Mouse (Mus musculus) midbrain, postnatal 0 days (tissue): ENCODE measurements at regions not wholly inside any gene's neighbourhood (a gene's known extent, or its start where the extent isn't known, plus 50 kb on each side); places are given as distances from the start of the nearest gene placed in this dataset.

Source experiments
- ATAC-seq: fragments of 200-750 bp; cut with Nextera tagmentation; 2 replicates; pipeline ENCODE4 v1.8.0; 2017; ENCODE audit warnings: moderate number of reproducible peaks, mild to moderate bottlenecking, moderate TSS enrichment, moderate library complexity; ENCODE audit not compliant: low FRiP score
- DNase-seq: peaks from one replicate; pipeline ENCODE4 v3.0.0-alpha.2; 2015; ENCODE audit warnings: low spot score
- H3K27ac ChIP-seq: fragments of 300-500 bp; sonication (generic); 2 replicates; pipeline ENCODE4 v1.5.1; 2014; ENCODE audit warnings: low read depth, mild to moderate bottlenecking, low read length, mixed read lengths
- H3K27me3 ChIP-seq: fragments of 300-500 bp; sonication (generic); 2 replicates; pipeline ENCODE4 v1.6.1; 2014; ENCODE audit warnings: low read length, control low read depth, mixed read lengths; ENCODE audit not compliant: insufficient read depth
- H3K36me3 ChIP-seq: fragments of 300-500 bp; sonication (generic); 2 replicates; pipeline ENCODE4 v1.6.1; 2014; ENCODE audit warnings: low read length, control low read depth, mixed read lengths; ENCODE audit not compliant: insufficient read depth
- H3K4me1 ChIP-seq: fragments of 300-500 bp; sonication (generic); 2 replicates; pipeline ENCODE4 v1.6.1; 2014; ENCODE audit warnings: mild to moderate bottlenecking, control low read depth, antibody characterized with exemption, low read length, mixed read lengths; ENCODE audit not compliant: insufficient read depth
- H3K4me2 ChIP-seq: fragments of 300-500 bp; sonication (generic); 2 replicates; pipeline ENCODE4 v1.6.1; 2014; ENCODE audit warnings: low read depth, mild to moderate bottlenecking, low read length, mixed read lengths; ENCODE audit not compliant: poor library complexity, severe bottlenecking
- H3K4me3 ChIP-seq: fragments of 300-500 bp; sonication (generic); 2 replicates; pipeline ENCODE4 v1.5.1; 2014; ENCODE audit warnings: low read depth, mild to moderate bottlenecking, low read length, moderate library complexity
- H3K9ac ChIP-seq: fragments of 300-500 bp; sonication (generic); replicated peaks from 2 replicates; pipeline ENCODE4 v1.6.1; 2014; ENCODE audit warnings: mild to moderate bottlenecking, low read length, moderate library complexity, mixed read lengths; ENCODE audit not compliant: poor library complexity, severe bottlenecking
- H3K9me3 ChIP-seq: fragments of 300-500 bp; sonication (generic); 2 replicates; pipeline ENCODE4 v1.6.1; 2016; ENCODE audit warnings: low read length, control low read depth
- CTCF ChIP-seq: IDR thresholded peaks from 2 replicates; pipeline ENCODE4 v1.5.1; 2016; ENCODE audit warnings: antibody characterized with exemption, mild to moderate bottlenecking
- WGBS: fragments of 180-500 bp; shearing (Covaris S2); extraction: QIAGEN DNeasy Blood & Tissue Kit; methylation state at CpG from one replicate; pipeline ENCODE4 v1.1.7; 2014; 5-methylcytosine and 5-hydroxymethylcytosine counted together

GRCm38 (mm10) chr7:136496335-136497242 lies 397.8 kb upstream of the Mgmt start:
- no peaks in the 10 kb centered on the region for H3K36me3 ChIP-seq
- H3K27me3 ChIP-seq: peaks cover 18% of the 10 kb centered on the region; the same call in 1 of the 2 replicates
- H3K9ac ChIP-seq: 0 out of 2 replicates have a peak overlapping the region, but pooled peaks have one; percentile 13
- DNase-seq (no peak), ATAC-seq (no peak)
- peaks cover 10% of the 10 kb centered on the region; the same call in 1 of the 2 replicates for H3K4me1 ChIP-seq
- TF ChIP-seq CTCF: no peak
- WGBS: 17% methylated on average over 19 of the region's 19 CpGs
- H3K4me3 ChIP-seq: no peak overlapping the region
- no peaks in the 10 kb centered on the region for H3K9me3 ChIP-seq
- no peak overlapping the region for H3K27ac ChIP-seq
- peak overlapping the region; percentile 29 for H3K4me2 ChIP-seq

- no peak overlapping the region for H3K9ac ChIP-seq
- no peak for DNase-seq
- ATAC-seq: no peak
- H3K4me3 ChIP-seq: no peak overlapping the region
- no peak overlapping the region for H3K4me2 ChIP-seq
- H3K27ac ChIP-seq: no peak overlapping the region
- H3K36me3 ChIP-seq: no peaks in the 10 kb centered on the region
- TF ChIP-seq CTCF: no peak
- peaks cover 23% of the 10 kb centered on the region for H3K27me3 ChIP-seq
- H3K4me1 ChIP-seq: peaks cover 10% of the 10 kb centered on the region; the same call in 1 of the 2 replicates
- no peaks in the 10 kb centered on the region for H3K9me3 ChIP-seq
- 40% methylated on average over 4 of the region's 4 CpGs for WGBS
Observed at GRCm38 (mm10) chr7:136500059-136500458, 394.4 kb upstream of the Mgmt start.

GRCm38 (mm10) chr7:136501094-136501493 lies 393.3 kb upstream of the Mgmt start:
- Histone ChIP-seq H3K27me3 (peaks cover 15% of the 10 kb centered on the region), H3K4me3 (no peak overlapping the region), H3K9ac (no peak overlapping the region), H3K9me3 (no peaks in the 10 kb centered on the region), H3K27ac (no peak overlapping the region), H3K4me1 (peaks cover 8% of the 10 kb centered on the region; the same call in 1 of the 2 replicates), H3K4me2 (no peak overlapping the region), H3K36me3 (no peaks in the 10 kb centered on the region)
- no peak for TF ChIP-seq CTCF
- DNase-seq: no peak
- no peak for ATAC-seq
- 91% methylated on average over 7 of the region's 7 CpGs for WGBS

- Histone ChIP-seq H3K4me1 (no peaks in the 10 kb centered on the region; the same call in 1 of the 2 replicates), H3K36me3 (no peaks in the 10 kb centered on the region), H3K9me3 (no peaks in the 10 kb centered on the region), H3K4me3 (no peak overlapping the region), H3K9ac (no peak overlapping the region), H3K27ac (no peak overlapping the region), H3K4me2 (no peak overlapping the region), H3K27me3 (peaks cover 10% of the 10 kb centered on the region)
- 65% methylated on average over 32 of the region's 32 CpGs for WGBS
- DNase-seq (no peak), ATAC-seq (no peak)
- no peak for TF ChIP-seq CTCF
Observed at GRCm38 (mm10) chr7:136501855-136502847, 392.3 kb upstream of the Mgmt start.

GRCm38 (mm10) chr7:136511389-136511788 lies 383.0 kb upstream of the Mgmt start:
- no peaks in the 10 kb centered on the region for H3K9me3 ChIP-seq
- no peaks in the 10 kb centered on the region for H3K27me3 ChIP-seq
- H3K36me3 ChIP-seq: no peaks in the 10 kb centered on the region
- no peak overlapping the region for H3K9ac ChIP-seq
- ATAC-seq: no peak
- no peak overlapping the region for H3K4me3 ChIP-seq
- TF ChIP-seq CTCF: no peak
- no peak overlapping the region for H3K27ac ChIP-seq
- no peak for DNase-seq
- H3K4me2 ChIP-seq: no peak overlapping the region
- no peaks in the 10 kb centered on the region for H3K4me1 ChIP-seq
- 80% methylated on average over 6 of the region's 6 CpGs for WGBS
